In genomic region chr12:85112550-85113251, GRCm38 (mm10) we compare ENCODE assay signal across 9 mouse cellular contexts. TPM values are rescaled to one million over a fixed set of nuclear protein-coding genes. Genes with fewer than 3 reads are reported as not detected.
A peak's percentile ranks its signal among the peaks of the same experiment; 100 is the strongest.
DNase-seq lines count a peak whose midpoint lies in the region; ATAC-seq and TF ChIP-seq lines count a peak whose summit lies in the region.
"Had no signal": no experiment of that assay in that cellular context is flagged by ENCODE, and none has a peak within 500 bp of the region (broad histone marks: within the 10 kb centered on the region; RNA-seq: fewer than 3 reads in every experiment).

No protein-coding gene starts in this region.

- no peak for TF ChIP-seq CTCF in forebrain, postnatal 0 days (IDR thresholded peaks at IDR 0.05; ENCODE audit: low read depth)

- DNase-seq in kidney, adult 9 months = peak; percentile 55
- no peak for DNase-seq in kidney, postnatal 10 days
- DNase-seq in embryonic facial prominence, embryonic 10.5 days (ENCODE audit: low spot score) = no peak
- no peak for DNase-seq in forebrain, postnatal 0 days
- no peak for DNase-seq in liver, embryonic 11.5 days (ENCODE audit: low spot score)
- no peak for DNase-seq in left cerebral cortex, postnatal 10 days (ENCODE audit: extremely low spot score in 1 of 2, low spot score in 2 of 2)
- no peak for DNase-seq in cerebellum, adult 18-20 months

- H3K27me3 ChIP-seq in embryonic facial prominence, embryonic 10.5 days (replicated peaks; ENCODE audit: low read depth, poor library complexity, severe bottlenecking) = 0 out of 2 replicates have a peak, but pooled peaks cover 7% of the 10 kb centered on the region
- H3K27me3 ChIP-seq in forebrain, postnatal 0 days (ENCODE audit: insufficient read depth, low read length) = no peaks in the 10 kb centered on the region
- no peaks in the 10 kb centered on the region for H3K27me3 ChIP-seq in liver, embryonic 11.5 days (replicated peaks; ENCODE audit: control insufficient read depth, insufficient read depth, low read length)

- H3K9me3 ChIP-seq in embryonic facial prominence, embryonic 10.5 days = no peaks in the 10 kb centered on the region
- H3K9me3 ChIP-seq in forebrain, postnatal 0 days (ENCODE audit: low read length) = no peaks in the 10 kb centered on the region
- no peaks in the 10 kb centered on the region for H3K9me3 ChIP-seq in liver, embryonic 11.5 days (ENCODE audit: control insufficient read depth, low read length)

- WGBS in embryonic facial prominence, embryonic 10.5 days = 88% methylated on average over 7 of the region's 7 CpGs
- 89% methylated on average over 7 of the region's 7 CpGs for WGBS in forebrain, postnatal 0 days
- 75% methylated on average over 7 of the region's 7 CpGs for WGBS in liver, embryonic 11.5 days

- no peak overlapping the region for H3K27ac ChIP-seq in embryonic facial prominence, embryonic 10.5 days (replicated peaks)
- H3K27ac ChIP-seq in forebrain, postnatal 0 days (ENCODE audit: low read depth, low read length) = no peak overlapping the region
- H3K27ac ChIP-seq in liver, embryonic 11.5 days (ENCODE audit: low read depth, low read length) = peak overlapping the region; percentile 14

- no peak for ATAC-seq in forebrain, postnatal 0 days
- ATAC-seq in liver, embryonic 11.5 days (replicated peaks; ENCODE audit: low FRiP score) = peak; percentile 63; the same call in 1 of the 2 replicates
- no peak for ATAC-seq in inflammation-experienced regulatory T-cells, adult 6 months

- H3K4me1 ChIP-seq in embryonic facial prominence, embryonic 10.5 days = peaks cover 33% of the 10 kb centered on the region
- H3K4me1 ChIP-seq in forebrain, postnatal 0 days (ENCODE audit: insufficient read depth) = peaks cover 20% of the 10 kb centered on the region; the same call in 1 of the 2 replicates
- H3K4me1 ChIP-seq in liver, embryonic 11.5 days (replicated peaks; ENCODE audit: control insufficient read depth, insufficient read depth, low read length) = peaks cover 32% of the 10 kb centered on the region

- H3K9ac ChIP-seq in forebrain, postnatal 0 days = no peak overlapping the region
- H3K9ac ChIP-seq in liver, embryonic 11.5 days (ENCODE audit: low read depth, low read length) = peak overlapping the region; percentile 49

- intact Hi-C loops in left cerebral cortex, postnatal 10 days (cut with DNase I) = no loop called here

- H3K4me2 ChIP-seq in forebrain, postnatal 0 days (ENCODE audit: low read depth) = peak overlapping the region; percentile 57; the same call in 1 of the 2 replicates
- peak overlapping the region; percentile 72 for H3K4me2 ChIP-seq in liver, embryonic 11.5 days

- peaks cover 42% of the 10 kb centered on the region for H3K36me3 ChIP-seq in embryonic facial prominence, embryonic 10.5 days (replicated peaks)
- H3K36me3 ChIP-seq in forebrain, postnatal 0 days (ENCODE audit: insufficient read depth) = peaks cover 9% of the 10 kb centered on the region; the same call in 1 of the 2 replicates
- H3K36me3 ChIP-seq in liver, embryonic 11.5 days (ENCODE audit: control insufficient read depth, insufficient read depth, low read length) = peaks cover 9% of the 10 kb centered on the region; the same call in 1 of the 2 replicates

- H3K4me3 ChIP-seq in embryonic facial prominence, embryonic 10.5 days = peak overlapping the region; percentile 95
- no peak overlapping the region for H3K4me3 ChIP-seq in forebrain, postnatal 0 days (ENCODE audit: low read depth, low read length)
- peak overlapping the region; percentile 78 for H3K4me3 ChIP-seq in liver, embryonic 11.5 days (ENCODE audit: low read depth, low read length)

RNA-seq across cellular contexts. Expression of gene Dlst, which starts 2.1 kb away (rescaled TPM):
- 106 TPM in 2 replicates for polyA plus RNA-seq in embryonic facial prominence, embryonic 10.5 days (2016; fragmentation: Nextera tagmentation; extraction: Ambion mirVana)
- total RNA-seq in forebrain, postnatal 0 days (2014; rRNA removed) = 109 and 121 TPM in 2 replicates
- polyA plus RNA-seq in forebrain, postnatal 0 days (2015; fragmentation: Nextera tagmentation; extraction: Ambion mirVana) = 80.8 and 92.8 TPM in 2 replicates
- 139 and 143 TPM in 2 replicates for polyA plus RNA-seq in liver, embryonic 11.5 days (2014; fragmentation: Nextera tagmentation; extraction: Ambion mirVana)
- polyA plus RNA-seq in inflammation-experienced regulatory T-cells, adult 6 months (2017; shearing (Covaris generic)) = 10 to 100 TPM; 55.1 to 69.3 (median 63.1) TPM
- 100 to 1,000 TPM; 171 to 180 TPM for total RNA-seq in left cerebral cortex, postnatal 10 days (2021)

RNA-seq across cellular contexts. Expression of gene Prox2, which starts 2.1 kb away (rescaled TPM):
- 2.9 and 3.7 TPM in 2 replicates for polyA plus RNA-seq in embryonic facial prominence, embryonic 10.5 days (2016; fragmentation: Nextera tagmentation; extraction: Ambion mirVana)
- total RNA-seq in forebrain, postnatal 0 days (2014; rRNA removed) = 0.23 and 1.4 TPM in 2 replicates
- polyA plus RNA-seq in forebrain, postnatal 0 days (2015; fragmentation: Nextera tagmentation; extraction: Ambion mirVana) = 0.84 and 1.4 TPM in 2 replicates
- polyA plus RNA-seq in liver, embryonic 11.5 days (2014; fragmentation: Nextera tagmentation; extraction: Ambion mirVana) = 3.8 and 4.3 TPM in 2 replicates
- polyA plus RNA-seq in inflammation-experienced regulatory T-cells, adult 6 months (2017; shearing (Covaris generic)) = 1 to 10 TPM; 2.1 to 4.4 (median 2.7) TPM
- 1 to 10 TPM in 1 of 2 experiments, under 1 TPM in 1; 0.51 to 1.0 TPM for total RNA-seq in left cerebral cortex, postnatal 10 days (2021)

RNA-seq across cellular contexts. Expression of gene Rps6kl1, which starts 38.4 kb away (rescaled TPM):
- polyA plus RNA-seq in embryonic facial prominence, embryonic 10.5 days (2016; fragmentation: Nextera tagmentation; extraction: Ambion mirVana) = 2.0 and 2.2 TPM in 2 replicates
- total RNA-seq in forebrain, postnatal 0 days (2014; rRNA removed) = 32.9 and 33.8 TPM in 2 replicates
- 28.9 and 31.6 TPM in 2 replicates for polyA plus RNA-seq in forebrain, postnatal 0 days (2015; fragmentation: Nextera tagmentation; extraction: Ambion mirVana)
- polyA plus RNA-seq in liver, embryonic 11.5 days (2014; fragmentation: Nextera tagmentation; extraction: Ambion mirVana) = 0.99 and 1.1 TPM in 2 replicates
- 1 to 10 TPM in 1 of 3 experiments, under 1 TPM in 2; 0.45 to 1.6 (median 0.72) TPM for polyA plus RNA-seq in inflammation-experienced regulatory T-cells, adult 6 months (2017; shearing (Covaris generic))
- total RNA-seq in left cerebral cortex, postnatal 10 days (2021) = 10 to 100 TPM; 38.8 to 39.5 TPM
- total RNA-seq: neutrophil, adult 5-6 weeks had no signal
